In genomic region chr13:54084178-54084577, GRCm38 (mm10) we compare ENCODE assay signal across 24 mouse cellular contexts. TPM values are rescaled to one million over a fixed set of nuclear protein-coding genes. Genes with fewer than 3 reads are reported as not detected.
A peak's percentile ranks its signal among the peaks of the same experiment; 100 is the strongest.
DNase-seq lines count a peak whose midpoint lies in the region; ATAC-seq lines count a peak whose summit lies in the region.
"Had no signal": no experiment of that assay in that cellular context is flagged by ENCODE, and none has a peak within 500 bp of the region (broad histone marks: within the 10 kb centered on the region; RNA-seq: fewer than 3 reads in every experiment).

No protein-coding gene starts in this region.

- peak; percentile 52; the same call in 1 of the 2 replicates for ATAC-seq in hindbrain, embryonic 13.5 days (ENCODE audit: low FRiP score)
- peak; percentile 67; the same call in 1 of the 2 replicates for ATAC-seq in neural tube, embryonic 13.5 days (ENCODE audit: low read depth)
- ATAC-seq: activated CD4-positive, CD25-positive, alpha-beta regulatory T cell, adult 4 months; CD4-positive, CD25-positive, alpha-beta regulatory T cell, adult 4 months; forebrain, embryonic 13.5 days; forebrain, embryonic 15.5 days; Patski had no signal

- 42% methylated on average over 4 of the region's 4 CpGs for WGBS in hindbrain, embryonic 13.5 days
- WGBS in hindbrain, embryonic 10.5 days, result 62% methylated on average over 4 of the region's 4 CpGs
- WGBS in neural tube, embryonic 13.5 days, result 52% methylated on average over 4 of the region's 4 CpGs

- H3K4me3 ChIP-seq in hindbrain, embryonic 13.5 days, result no peak overlapping the region
- H3K4me3 ChIP-seq in hindbrain, embryonic 10.5 days, result no peak overlapping the region
- no peak overlapping the region for H3K4me3 ChIP-seq in neural tube, embryonic 13.5 days
- H3K4me3 ChIP-seq: embryonic facial prominence, embryonic 10.5 days; embryonic facial prominence, embryonic 12.5 days; forebrain, embryonic 13.5 days; forebrain, embryonic 15.5 days had no signal

- intact Hi-C loops in gastrocnemius, postnatal 14 days (cut with DNase I; ENCODE audit: low total_unique reads), result no loop called here

- no peak overlapping the region for H3K27ac ChIP-seq in hindbrain, embryonic 13.5 days
- no peak overlapping the region for H3K27ac ChIP-seq in hindbrain, embryonic 10.5 days
- no peak overlapping the region for H3K27ac ChIP-seq in neural tube, embryonic 13.5 days (replicated peaks)
- H3K27ac ChIP-seq: embryonic facial prominence, embryonic 10.5 days; embryonic facial prominence, embryonic 12.5 days; forebrain, embryonic 13.5 days; forebrain, embryonic 15.5 days had no signal

- DNase-seq in hindbrain, embryonic 10.5 days (ENCODE audit: low spot score), result no peak
- no peak for DNase-seq in neural tube, embryonic 10.5 days (ENCODE audit: extremely low spot score, low spot score)
- DNase-seq in gastrocnemius, postnatal 14 days, result no peak
- DNase-seq: adrenal gland, adult 8-10 months; adrenal gland, postnatal 14 days; adrenal gland, postnatal 36 days; B cell, adult 2 months; cerebellum, adult 11-12 months; cerebellum, adult 2 months; cerebellum, adult 9-10 months; cerebellum, postnatal 10 days; cerebellum, postnatal 25 days had no signal

- no peaks in the 10 kb centered on the region for H3K9me3 ChIP-seq in hindbrain, embryonic 13.5 days
- no peaks in the 10 kb centered on the region for H3K9me3 ChIP-seq in hindbrain, embryonic 10.5 days
- H3K9me3 ChIP-seq in neural tube, embryonic 13.5 days, result no peaks in the 10 kb centered on the region
- H3K9me3 ChIP-seq: embryonic facial prominence, embryonic 10.5 days; embryonic facial prominence, embryonic 12.5 days; forebrain, embryonic 13.5 days; forebrain, embryonic 15.5 days; G1E had no signal

- H3K9ac ChIP-seq in hindbrain, embryonic 13.5 days, result no peak overlapping the region; the same call in 1 of the 2 replicates
- no peak overlapping the region for H3K9ac ChIP-seq in neural tube, embryonic 13.5 days
- H3K9ac ChIP-seq: embryonic facial prominence, embryonic 12.5 days; forebrain, embryonic 13.5 days; forebrain, embryonic 15.5 days had no signal

- H3K27me3 ChIP-seq in hindbrain, embryonic 13.5 days, result no peaks in the 10 kb centered on the region
- no peaks in the 10 kb centered on the region for H3K27me3 ChIP-seq in hindbrain, embryonic 10.5 days (ENCODE audit: insufficient read depth, poor library complexity, severe bottlenecking)
- no peaks in the 10 kb centered on the region for H3K27me3 ChIP-seq in neural tube, embryonic 13.5 days
- H3K27me3 ChIP-seq: CH12.LX; embryonic facial prominence, embryonic 12.5 days; forebrain, embryonic 13.5 days; forebrain, embryonic 15.5 days; Patski had no signal

- peaks cover 27% of the 10 kb centered on the region for H3K4me1 ChIP-seq in hindbrain, embryonic 13.5 days (replicated peaks)
- H3K4me1 ChIP-seq in hindbrain, embryonic 10.5 days (replicated peaks), result peaks cover 21% of the 10 kb centered on the region; the same call in 1 of the 2 replicates
- H3K4me1 ChIP-seq in neural tube, embryonic 13.5 days (replicated peaks), result peaks cover 10% of the 10 kb centered on the region
- H3K4me1 ChIP-seq: forebrain, embryonic 15.5 days had no signal

- H3K36me3 ChIP-seq in hindbrain, embryonic 13.5 days, result peaks cover 38% of the 10 kb centered on the region
- H3K36me3 ChIP-seq in hindbrain, embryonic 10.5 days, result peaks cover 43% of the 10 kb centered on the region
- peaks cover 37% of the 10 kb centered on the region for H3K36me3 ChIP-seq in neural tube, embryonic 13.5 days

- no peak overlapping the region for H3K4me2 ChIP-seq in hindbrain, embryonic 13.5 days
- no peak overlapping the region for H3K4me2 ChIP-seq in neural tube, embryonic 13.5 days
- H3K4me2 ChIP-seq: embryonic facial prominence, embryonic 12.5 days; forebrain, embryonic 13.5 days; forebrain, embryonic 15.5 days had no signal

RNA-seq across cellular contexts. Expression of gene Sfxn1, which starts 12.5 kb away (rescaled TPM):
- 77.3 and 81.4 TPM in 2 replicates for polyA plus RNA-seq in hindbrain, embryonic 13.5 days (2015; fragmentation: Nextera tagmentation; extraction: Ambion mirVana)
- polyA plus RNA-seq in hindbrain, embryonic 10.5 days (2016; fragmentation: Nextera tagmentation; extraction: Ambion mirVana), result 66.8 and 70.5 TPM in 2 replicates
- 67.3 and 68.2 TPM in 2 replicates for polyA plus RNA-seq in neural tube, embryonic 13.5 days (2015; fragmentation: Nextera tagmentation; extraction: Ambion mirVana)
- 1 to 10 TPM; 4.8 to 5.4 TPM for total RNA-seq in gastrocnemius, postnatal 14 days (2021)

RNA-seq across cellular contexts. Expression of gene Drd1, which starts 28.7 kb away (rescaled TPM):
- polyA plus RNA-seq in hindbrain, embryonic 13.5 days (2015; fragmentation: Nextera tagmentation; extraction: Ambion mirVana), result 1.2 and 1.5 TPM in 2 replicates
- 0.61 and 0.86 TPM in 2 replicates for polyA plus RNA-seq in hindbrain, embryonic 10.5 days (2016; fragmentation: Nextera tagmentation; extraction: Ambion mirVana)
- polyA plus RNA-seq in neural tube, embryonic 13.5 days (2015; fragmentation: Nextera tagmentation; extraction: Ambion mirVana), result 0.48 and 0.66 TPM in 2 replicates
- under 1 TPM; 0.16 to 0.55 TPM for total RNA-seq in gastrocnemius, postnatal 14 days (2021)
- total RNA-seq: adrenal gland, adult 18-20 months; CH12.LX had no signal
- polyA plus RNA-seq: activated CD4-positive, CD25-positive, alpha-beta regulatory T cell, adult 4 months; CD4-positive, CD25-positive, alpha-beta regulatory T cell, adult 4 months; G1E had no signal
